In the genomic region with DNA sequence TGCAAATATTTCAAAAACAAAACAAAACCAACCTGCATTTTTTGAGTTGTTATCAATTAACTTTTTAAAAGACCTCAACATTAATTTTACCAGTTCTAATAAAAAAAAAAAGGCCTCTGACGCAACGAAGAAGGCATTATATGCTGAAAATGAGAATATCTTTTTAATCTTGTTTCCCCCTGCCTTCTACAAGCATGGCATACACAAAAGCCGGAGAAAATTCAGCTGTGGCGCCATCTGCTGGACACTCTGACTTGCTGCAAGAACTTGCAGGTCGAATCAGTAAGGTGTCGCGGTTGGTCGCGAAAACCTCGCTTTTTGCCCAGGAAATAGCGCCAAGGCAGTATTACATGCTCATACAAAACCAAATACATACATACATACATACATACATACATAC, we compare ENCODE assay signal across 8 mouse cellular contexts. TPM values are rescaled to one million over a fixed set of nuclear protein-coding genes. Genes with fewer than 3 reads are reported as not detected.
DNase-seq lines count a peak whose midpoint lies in the region; ATAC-seq and TF ChIP-seq lines count a peak whose summit lies in the region.

No protein-coding gene starts in this region.

- H3K27me3 ChIP-seq in erythroblast, embryonic 14.5 days (ENCODE audit: control insufficient read depth), result peaks cover 6% of the 10 kb centered on the region; the same call in 1 of the 2 replicates
- H3K27me3 ChIP-seq in heart, embryonic 16.5 days (ENCODE audit: control insufficient read depth, insufficient read depth, low read length), result no peaks in the 10 kb centered on the region
- no peaks in the 10 kb centered on the region for H3K27me3 ChIP-seq in liver, postnatal 0 days (ENCODE audit: insufficient read depth, low read length)
- no peaks in the 10 kb centered on the region for H3K27me3 ChIP-seq in neural tube, embryonic 13.5 days

- no peak for ATAC-seq in heart, embryonic 16.5 days (replicated peaks; ENCODE audit: extremely low read depth, insufficient read depth, low FRiP score)
- peak; percentile 36 for ATAC-seq in liver, postnatal 0 days
- ATAC-seq in neural tube, embryonic 13.5 days (ENCODE audit: low read depth), result no peak

- H3K4me2 ChIP-seq in heart, embryonic 16.5 days (ENCODE audit: low read depth, low read length), result peak overlapping the region; percentile 85
- H3K4me2 ChIP-seq in liver, postnatal 0 days (ENCODE audit: low read depth, low read length), result peak overlapping the region; percentile 78
- peak overlapping the region; percentile 67 for H3K4me2 ChIP-seq in neural tube, embryonic 13.5 days

- H3K4me3 ChIP-seq in bone marrow, adult 2 months (replicated peaks; ENCODE audit: control insufficient read depth, low read depth, low read length), result no peak overlapping the region
- H3K4me3 ChIP-seq in erythroblast, embryonic 14.5 days (replicated peaks), result peak overlapping the region; percentile 63
- H3K4me3 ChIP-seq in heart, embryonic 16.5 days (ENCODE audit: low read length), result no peak overlapping the region
- H3K4me3 ChIP-seq in liver, postnatal 0 days (ENCODE audit: low read depth, low read length), result peak overlapping the region; percentile 47; the same call in 1 of the 2 replicates
- H3K4me3 ChIP-seq in neural tube, embryonic 13.5 days, result peak overlapping the region; percentile 39

- no peak for TF ChIP-seq POLR2A in bone marrow, adult 2 months (IDR thresholded peaks at IDR 0.05; ENCODE audit: borderline replicate concordance, control insufficient read depth, low read depth, low read length)

- peaks cover 1% of the 10 kb centered on the region; the same call in 1 of the 2 replicates for H3K4me1 ChIP-seq in bone marrow, adult 2 months (ENCODE audit: control insufficient read depth, insufficient read depth, low read length)
- peaks cover 40% of the 10 kb centered on the region for H3K4me1 ChIP-seq in erythroblast, embryonic 14.5 days (ENCODE audit: control insufficient read depth)
- H3K4me1 ChIP-seq in heart, embryonic 16.5 days (ENCODE audit: control insufficient read depth, insufficient read depth, low read length), result peaks cover 30% of the 10 kb centered on the region
- peaks cover 22% of the 10 kb centered on the region for H3K4me1 ChIP-seq in liver, postnatal 0 days (ENCODE audit: insufficient read depth)
- H3K4me1 ChIP-seq in neural tube, embryonic 13.5 days (replicated peaks), result peaks cover 65% of the 10 kb centered on the region

- H3K27ac ChIP-seq in bone marrow, adult 2 months (ENCODE audit: control insufficient read depth, insufficient read depth, low read depth, low read length, poor library complexity), result no peak overlapping the region
- no peak overlapping the region; the same call in 1 of the 2 replicates for H3K27ac ChIP-seq in heart, embryonic 16.5 days (ENCODE audit: low read length)
- H3K27ac ChIP-seq in liver, postnatal 0 days (ENCODE audit: low read depth), result peak overlapping the region; percentile 91
- H3K27ac ChIP-seq in neural tube, embryonic 13.5 days (replicated peaks), result peak overlapping the region; percentile 99

- DNase-seq in CD4-positive, CD25-positive, alpha-beta regulatory T cell, adult 2 months (ENCODE audit: low read depth, low spot score), result peak; percentile 94
- peak; percentile 92 for DNase-seq in kidney, postnatal 25 days
- peak; percentile 92 for DNase-seq in liver, postnatal 0 days
- DNase-seq in testis, postnatal 10 days (ENCODE audit: low spot score), result peak; percentile 92

- H3K9me3 ChIP-seq in erythroblast, embryonic 14.5 days (ENCODE audit: control insufficient read depth, low read length), result no peaks in the 10 kb centered on the region
- no peaks in the 10 kb centered on the region for H3K9me3 ChIP-seq in heart, embryonic 16.5 days (replicated peaks; ENCODE audit: control insufficient read depth, low read length)
- no peaks in the 10 kb centered on the region for H3K9me3 ChIP-seq in liver, postnatal 0 days (ENCODE audit: low read length)
- H3K9me3 ChIP-seq in neural tube, embryonic 13.5 days, result no peaks in the 10 kb centered on the region

- TF ChIP-seq EP300 in liver, postnatal 0 days (IDR thresholded peaks at IDR 0.05; ENCODE audit: low read depth), result no peak

- H3K9ac ChIP-seq in heart, embryonic 16.5 days (ENCODE audit: low read length), result peak overlapping the region; percentile 63; the same call in 1 of the 2 replicates
- H3K9ac ChIP-seq in liver, postnatal 0 days (replicated peaks), result no peak overlapping the region; the same call in 1 of the 2 replicates
- peak overlapping the region; percentile 73; the same call in 1 of the 2 replicates for H3K9ac ChIP-seq in neural tube, embryonic 13.5 days

- TF ChIP-seq CTCF in bone marrow, adult 2 months (IDR thresholded peaks at IDR 0.05; ENCODE audit: control insufficient read depth, insufficient read depth, low read length), result peak; percentile 86
- peak; percentile 96 for TF ChIP-seq CTCF in liver, postnatal 0 days (IDR thresholded peaks at IDR 0.05; ENCODE audit: low read depth)

- H3K36me3 ChIP-seq in erythroblast, embryonic 14.5 days (ENCODE audit: control insufficient read depth), result no peaks in the 10 kb centered on the region
- no peaks in the 10 kb centered on the region for H3K36me3 ChIP-seq in heart, embryonic 16.5 days (ENCODE audit: control insufficient read depth, insufficient read depth)
- no peaks in the 10 kb centered on the region for H3K36me3 ChIP-seq in liver, postnatal 0 days (replicated peaks; ENCODE audit: insufficient read depth, low read length)
- H3K36me3 ChIP-seq in neural tube, embryonic 13.5 days, result no peaks in the 10 kb centered on the region

- under 1% methylated on average over 11 of the region's 11 CpGs for WGBS in bone marrow, adult 2 months
- under 1% methylated on average over 11 of the region's 11 CpGs for WGBS in heart, embryonic 16.5 days
- WGBS in liver, postnatal 0 days (ENCODE audit: insufficient replicate concordance), result 1% methylated on average over 11 of the region's 11 CpGs
- 2% methylated on average over 11 of the region's 11 CpGs for WGBS in neural tube, embryonic 13.5 days

RNA-seq across cellular contexts. Expression of gene Tuba1c, which starts 35.8 kb away (rescaled TPM):
- 168 and 176 TPM in 2 replicates for polyA plus RNA-seq in bone marrow, adult 2 months (2011; ENCODE audit: insufficient read depth, insufficient read length, low replicate concordance, missing spikeins)
- polyA plus RNA-seq in erythroblast, embryonic 14.5 days (2012), result 12.6 and 20.7 TPM in 2 replicates
- polyA plus RNA-seq in heart, embryonic 16.5 days (2015; fragmentation: Nextera tagmentation; extraction: Ambion mirVana), result 130 and 149 TPM in 2 replicates
- polyA plus RNA-seq in liver, postnatal 0 days (2015; fragmentation: Nextera tagmentation; extraction: Ambion mirVana), result 149 and 152 TPM in 2 replicates
- 25.6 and 29.7 TPM in 2 replicates for polyA plus RNA-seq in neural tube, embryonic 13.5 days (2015; fragmentation: Nextera tagmentation; extraction: Ambion mirVana)

RNA-seq across cellular contexts. Expression of gene Tuba1a, which starts 40.4 kb away (rescaled TPM):
- 22.2 and 97.6 TPM in 2 replicates for polyA plus RNA-seq in bone marrow, adult 2 months (2011; ENCODE audit: insufficient read depth, insufficient read length, low replicate concordance, missing spikeins)
- 4.0 and 13.4 TPM in 2 replicates for polyA plus RNA-seq in erythroblast, embryonic 14.5 days (2012)
- 727 and 789 TPM in 2 replicates for polyA plus RNA-seq in heart, embryonic 16.5 days (2015; fragmentation: Nextera tagmentation; extraction: Ambion mirVana)
- polyA plus RNA-seq in liver, postnatal 0 days (2015; fragmentation: Nextera tagmentation; extraction: Ambion mirVana), result 28.1 and 28.7 TPM in 2 replicates
- polyA plus RNA-seq in neural tube, embryonic 13.5 days (2015; fragmentation: Nextera tagmentation; extraction: Ambion mirVana), result 13,124 and 14,228 TPM in 2 replicates

RNA-seq across cellular contexts. Expression of gene Gm49450, which starts 40.5 kb away (rescaled TPM):
- not detected in 2 replicates for polyA plus RNA-seq in bone marrow, adult 2 months (2011; ENCODE audit: insufficient read depth, insufficient read length, low replicate concordance, missing spikeins)
- not detected in 2 replicates for polyA plus RNA-seq in erythroblast, embryonic 14.5 days (2012)
- polyA plus RNA-seq in heart, embryonic 16.5 days (2015; fragmentation: Nextera tagmentation; extraction: Ambion mirVana), result not detected in 2 replicates
- not detected in 2 replicates for polyA plus RNA-seq in liver, postnatal 0 days (2015; fragmentation: Nextera tagmentation; extraction: Ambion mirVana)
- not detected in 2 replicates for polyA plus RNA-seq in neural tube, embryonic 13.5 days (2015; fragmentation: Nextera tagmentation; extraction: Ambion mirVana)

RNA-seq across cellular contexts. Expression of gene Tuba1b, which starts 59.5 kb away (rescaled TPM):
- polyA plus RNA-seq in bone marrow, adult 2 months (2011; ENCODE audit: insufficient read depth, insufficient read length, low replicate concordance, missing spikeins), result 812 and 942 TPM in 2 replicates
- polyA plus RNA-seq in erythroblast, embryonic 14.5 days (2012), result 71.2 and 76.8 TPM in 2 replicates
- 1,504 and 1,594 TPM in 2 replicates for polyA plus RNA-seq in heart, embryonic 16.5 days (2015; fragmentation: Nextera tagmentation; extraction: Ambion mirVana)
- 389 and 423 TPM in 2 replicates for polyA plus RNA-seq in liver, postnatal 0 days (2015; fragmentation: Nextera tagmentation; extraction: Ambion mirVana)
- polyA plus RNA-seq in neural tube, embryonic 13.5 days (2015; fragmentation: Nextera tagmentation; extraction: Ambion mirVana), result 1,062 and 1,121 TPM in 2 replicates

Comparison
In these comparisons a context has a peak if more than half of its experiments do, and no peak if none do; other contexts are left out.
1. H3K27ac ChIP-seq: peak in liver, postnatal 0 days (single experiment) and neural tube, embryonic 13.5 days (single experiment); none in bone marrow, adult 2 months (single experiment) and heart, embryonic 16.5 days (single experiment).
2. H3K4me3 ChIP-seq: peak in erythroblast, embryonic 14.5 days (single experiment), liver, postnatal 0 days (single experiment) and neural tube, embryonic 13.5 days (single experiment); none in bone marrow, adult 2 months (single experiment) and heart, embryonic 16.5 days (single experiment).
3. RNA of gene Tuba1a, which starts 40.4 kb away (polyA plus RNA-seq): 13,124 to 14,228 TPM in neural tube, embryonic 13.5 days; 727 to 789 TPM in heart, embryonic 16.5 days, 22.2 to 97.6 TPM in bone marrow, adult 2 months, 28.1 to 28.7 TPM in liver, postnatal 0 days and 4.0 to 13.4 TPM in erythroblast, embryonic 14.5 days; every median in the first group is over 10 times any median in the second.
4. Peak in every context shown above with its lines, with median percentiles within 50 percentile points of each other: DNase-seq and H3K4me2 ChIP-seq.